Mouse (Mus musculus) liver, embryonic 14.5 days (tissue): ENCODE data around the gene Zfp146.

Experiments
- CTCF ChIP-seq: IDR thresholded peaks from 2 replicates; pipeline ENCODE4 v1.5.1; 2016; ENCODE audit warnings: antibody characterized with exemption, low read depth, control low read depth
- EP300 ChIP-seq: IDR thresholded peaks from 2 replicates; pipeline ENCODE4 v1.6.1; 2016; ENCODE audit warnings: antibody characterized with exemption, low read depth

- TF ChIP-seq CTCF (peak; percentile 90), EP300 (no peak)
These were observed 11.8 kb upstream of the Zfp146 start for GRCm38 (mm10) chr7:30181308-30181707.
